Mouse (Mus musculus) adrenal gland, adult 2 months (tissue): ENCODE measurements around the gene Psma6. TPM values are rescaled to one million over a fixed set of nuclear protein-coding genes. Genes with fewer than 3 reads are reported as not detected.
"Not testable (repeated sequence)": the region's sequence is repeated elsewhere in the genome, so short reads cannot be mapped to it uniquely, and the experiment has no call there.

Source experiments
- DNase-seq: peaks from one replicate; pipeline ENCODE4 v3.0.0; 2021
- long read RNA-seq: library from polyadenylated mRNA; stranded (forward); transcript quantifications from one replicate; pipeline ENCODE4 v2.0.0, GENCODE M21; 2021
- polyA plus RNA-seq: library from polyadenylated mRNA; depleted of rRNA; stranded (reverse); fragments of >200 nt; gene quantifications from 2 replicates; pipeline ENCODE4 v1.2.3, GENCODE M21; 2012; rRNA removed
- total RNA-seq, 2 experiments: library from RNA; stranded (reverse); gene quantifications; 2 replicates each; pipeline ENCODE4 v1.2.3; 2021

The Psma6 gene
- total RNA-seq (100 to 1,000 TPM; 208 to 242 TPM), polyA plus RNA-seq (12.5 and 14.8 TPM in 2 replicates)
- long read RNA-seq, transcript Psma6-201 (7 exons, 1,042 nt): major isoform, 127 of 134 reads
- long read RNA-seq, partial matches to known transcripts: 5 of 134 reads
- long read RNA-seq, other reads (novel, unspliced or antisense): 2 of 134 reads

- DNase-seq: no peak
Observed at GRCm38 (mm10) chr12:55384023-55384749, at the start of gene Psma6. Psma6 (plus strand) TSS chr12:55384222.

- not testable (repeated sequence) for DNase-seq
Observed at GRCm38 (mm10) chr12:55338490-55338889, 45.5 kb upstream of the Psma6 start.

GRCm38 (mm10) chr12:55343045-55343444, 41.0 kb upstream of the Psma6 start:
- not testable (repeated sequence) for DNase-seq

DNA sequence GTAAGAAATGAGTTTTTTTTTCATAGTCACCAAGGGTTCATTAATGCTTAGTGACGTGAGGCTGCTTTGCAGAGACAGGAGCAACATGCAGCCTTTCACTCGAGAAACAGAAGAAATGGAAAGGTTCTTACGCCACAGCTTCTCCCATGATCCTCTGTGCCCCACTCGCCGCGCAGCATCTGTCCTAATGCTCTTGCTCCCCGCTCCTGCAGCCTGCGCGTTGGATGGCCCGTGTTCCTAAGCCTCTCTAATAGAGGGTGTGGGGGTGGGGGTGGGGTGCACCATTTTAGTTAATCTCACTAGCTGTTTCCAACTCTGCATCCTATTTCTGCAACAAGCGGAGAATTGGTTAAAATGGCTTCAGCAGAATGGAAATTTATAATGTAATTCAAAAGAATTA, 40.0 kb upstream of the Psma6 start:
- no peak for DNase-seq

GRCm38 (mm10) chr12:55344583-55344982, 39.4 kb upstream of the Psma6 start:
- DNase-seq: no peak

- no peak for DNase-seq
Observed at GRCm38 (mm10) chr12:55353423-55353822, 30.6 kb upstream of the Psma6 start.

DNA sequence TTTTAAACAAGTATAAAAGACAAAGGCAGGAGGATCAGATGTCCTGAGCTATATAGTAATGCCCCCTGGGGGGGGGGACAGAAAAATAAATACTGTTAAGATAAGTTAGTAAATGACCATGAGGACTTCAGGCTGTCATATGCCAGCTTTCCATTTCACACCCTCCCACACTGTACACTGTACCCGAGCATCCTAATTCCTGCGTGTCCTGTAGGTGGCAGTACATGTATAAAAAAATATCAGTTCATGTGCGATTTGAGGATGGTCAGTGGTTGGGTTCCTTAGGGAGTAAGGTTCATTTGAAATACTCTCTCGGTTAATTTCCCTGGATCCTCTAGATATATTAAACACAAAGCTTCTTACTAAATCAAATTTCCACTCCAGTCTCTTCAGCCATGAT, 29.1 kb upstream of the Psma6 start:
- DNase-seq: peak; percentile 16

GRCm38 (mm10) chr12:55357303-55357702, 26.7 kb upstream of the Psma6 start:
- no peak for DNase-seq

GRCm38 (mm10) chr12:55360929-55361328, 23.1 kb upstream of the Psma6 start:
- DNase-seq: no peak

DNA sequence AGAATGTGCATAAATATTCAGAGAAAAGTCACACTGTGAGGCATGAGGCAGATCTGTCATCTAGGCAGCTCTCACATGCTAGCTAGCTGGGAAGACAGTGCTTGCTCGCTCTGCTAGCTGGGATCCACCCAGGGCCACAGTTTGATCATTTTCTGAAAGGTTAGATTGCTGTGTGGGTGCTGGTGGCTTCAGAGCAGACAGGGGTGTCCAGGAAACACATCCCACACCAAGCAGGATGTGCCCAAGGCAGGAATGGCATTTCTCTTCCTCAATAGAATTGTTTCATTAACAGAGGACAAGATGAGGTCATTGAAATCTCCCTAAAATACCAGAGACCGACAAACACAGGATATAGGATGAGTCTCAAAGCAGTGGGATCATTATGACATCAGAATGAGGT, 18.9 kb upstream of the Psma6 start:
- DNase-seq: no peak

GRCm38 (mm10) chr12:55372424-55373055, 11.5 kb upstream of the Psma6 start:
- no peak for DNase-seq

DNA sequence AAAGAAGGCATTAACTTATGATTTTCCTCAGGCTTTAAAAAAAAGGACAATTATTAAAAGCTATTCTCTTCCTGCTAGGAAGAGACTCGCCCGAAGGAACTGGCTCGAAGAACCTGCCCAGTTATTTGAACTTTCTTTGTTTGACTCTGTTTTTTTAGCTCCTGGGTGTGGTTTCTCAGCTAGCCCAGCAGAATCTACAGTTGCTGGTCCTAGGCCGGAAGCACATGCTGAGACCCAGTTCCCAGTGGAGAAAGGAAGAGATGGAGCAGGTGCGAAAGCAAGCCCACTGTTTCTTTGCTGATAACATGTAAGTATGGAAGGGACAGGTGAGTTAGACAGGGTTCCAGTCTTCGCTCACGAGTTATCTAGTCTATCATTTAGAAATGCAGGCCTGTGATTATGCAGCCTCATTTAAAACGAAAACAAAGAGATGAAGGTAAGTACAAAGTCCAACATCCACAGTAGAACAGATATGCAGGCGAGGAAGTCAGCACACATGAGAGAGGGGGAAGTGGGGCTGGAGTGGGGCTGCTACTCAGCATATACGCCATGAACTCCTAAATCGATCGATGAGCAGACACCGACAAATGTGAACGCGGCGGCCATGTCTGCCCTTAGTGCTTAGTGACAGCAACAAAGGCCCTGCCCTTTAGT, 6.9 kb upstream of the Psma6 start:
- DNase-seq: no peak

DNA sequence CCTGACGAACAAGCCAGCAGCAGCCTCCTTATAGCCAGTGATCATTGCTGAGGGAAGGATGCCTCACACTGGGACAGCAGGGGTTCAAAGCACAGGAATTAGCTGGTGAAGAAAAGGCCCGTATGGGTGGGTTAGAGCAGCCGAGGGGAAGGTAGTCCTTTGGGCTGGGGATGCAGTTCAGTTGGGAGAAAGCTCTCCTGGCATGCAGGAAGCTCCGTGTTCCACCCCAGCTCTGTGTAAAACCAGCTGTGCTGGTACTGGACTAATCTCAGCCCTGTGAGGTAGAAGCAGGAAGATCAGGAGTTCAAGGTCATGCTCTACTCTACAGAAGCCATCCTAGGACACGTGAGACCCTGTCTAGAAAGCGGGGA, 6.4 kb upstream of the Psma6 start:
- no peak for DNase-seq

DNA sequence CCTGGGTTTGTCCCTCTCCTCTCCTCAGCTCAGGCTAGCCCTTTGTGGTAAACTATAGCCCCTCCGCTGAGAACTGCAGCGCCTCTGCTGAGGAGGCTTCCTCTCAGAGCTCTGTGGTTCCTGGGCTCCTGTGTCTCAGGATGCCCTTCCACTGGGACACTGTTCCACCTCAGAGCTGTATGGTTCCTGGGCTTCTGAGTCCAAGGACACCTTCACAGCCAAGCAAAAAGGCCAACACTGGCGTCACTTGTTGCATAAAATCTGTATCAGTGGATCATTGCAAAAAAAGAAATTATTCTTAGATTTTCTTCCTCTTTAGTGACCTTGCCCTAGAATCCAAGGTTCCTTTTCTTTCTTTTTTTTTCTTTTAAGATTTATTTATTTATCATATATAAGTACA, 804 bp downstream of the Psma6 start:
- peak; percentile 65 for DNase-seq

DNA sequence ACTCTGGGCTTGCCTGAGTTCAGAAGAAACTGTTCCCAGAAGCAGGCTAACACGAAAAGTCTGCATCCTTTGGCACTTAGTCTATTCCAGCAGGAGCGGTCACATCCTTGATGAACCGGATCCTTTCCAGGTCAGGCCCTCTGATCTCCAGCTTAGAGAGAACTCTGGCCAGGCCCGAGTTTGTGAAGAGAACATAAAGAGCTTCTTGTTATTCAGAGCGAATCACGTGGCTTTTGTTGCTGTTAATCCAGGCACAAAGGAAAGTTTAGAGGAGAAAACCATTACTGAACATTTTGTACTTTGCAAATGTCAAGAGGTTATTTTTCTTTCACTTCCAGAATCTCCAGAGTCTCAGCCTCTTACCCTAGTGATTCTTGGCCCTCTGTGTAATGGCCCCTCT, 1.9 kb downstream of the Psma6 start:
- DNase-seq: peak; percentile 30

- DNase-seq: no peak
Observed at GRCm38 (mm10) chr12:55386456-55386855, 2.4 kb downstream of the Psma6 start.

DNA sequence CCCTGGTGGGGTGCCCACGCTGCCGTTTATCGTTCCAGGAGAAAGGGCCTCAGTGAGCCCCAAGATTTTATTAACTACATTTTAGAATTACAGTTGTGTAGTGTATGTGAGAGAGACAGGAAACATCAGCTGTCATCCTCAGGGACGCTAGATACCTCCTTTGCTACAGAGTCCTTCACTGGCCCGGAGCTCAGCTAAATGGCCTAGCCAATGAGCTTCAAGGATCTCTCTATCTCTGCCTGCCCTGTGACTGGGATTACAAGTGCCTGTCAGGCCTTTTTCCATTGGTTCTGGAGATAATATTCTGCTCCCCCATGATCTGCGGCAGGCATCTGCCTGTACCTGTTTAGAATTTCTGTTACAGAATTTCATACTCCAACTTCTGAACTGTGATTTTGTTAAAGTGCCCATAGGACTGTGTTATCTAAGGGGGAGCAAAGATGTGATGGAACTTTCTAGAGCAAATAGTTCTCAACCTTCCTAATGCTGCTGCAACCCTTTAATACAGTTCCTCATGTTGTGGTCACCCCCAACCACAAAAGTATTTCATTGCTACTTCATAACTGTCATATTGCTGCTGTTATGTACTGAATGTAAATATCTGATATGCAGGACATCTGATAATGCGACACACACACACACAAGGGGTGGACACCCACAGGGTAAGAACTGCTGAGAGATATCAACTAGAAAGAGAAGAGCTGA, 3.2 kb downstream of the Psma6 start:
- peak; percentile 57 for DNase-seq

GRCm38 (mm10) chr12:55387788-55388465, 3.9 kb downstream of the Psma6 start:
- DNase-seq: peak; percentile 21

- DNase-seq: peak; percentile 46
Observed at GRCm38 (mm10) chr12:55388478-55388877, 4.5 kb downstream of the Psma6 start.

DNA sequence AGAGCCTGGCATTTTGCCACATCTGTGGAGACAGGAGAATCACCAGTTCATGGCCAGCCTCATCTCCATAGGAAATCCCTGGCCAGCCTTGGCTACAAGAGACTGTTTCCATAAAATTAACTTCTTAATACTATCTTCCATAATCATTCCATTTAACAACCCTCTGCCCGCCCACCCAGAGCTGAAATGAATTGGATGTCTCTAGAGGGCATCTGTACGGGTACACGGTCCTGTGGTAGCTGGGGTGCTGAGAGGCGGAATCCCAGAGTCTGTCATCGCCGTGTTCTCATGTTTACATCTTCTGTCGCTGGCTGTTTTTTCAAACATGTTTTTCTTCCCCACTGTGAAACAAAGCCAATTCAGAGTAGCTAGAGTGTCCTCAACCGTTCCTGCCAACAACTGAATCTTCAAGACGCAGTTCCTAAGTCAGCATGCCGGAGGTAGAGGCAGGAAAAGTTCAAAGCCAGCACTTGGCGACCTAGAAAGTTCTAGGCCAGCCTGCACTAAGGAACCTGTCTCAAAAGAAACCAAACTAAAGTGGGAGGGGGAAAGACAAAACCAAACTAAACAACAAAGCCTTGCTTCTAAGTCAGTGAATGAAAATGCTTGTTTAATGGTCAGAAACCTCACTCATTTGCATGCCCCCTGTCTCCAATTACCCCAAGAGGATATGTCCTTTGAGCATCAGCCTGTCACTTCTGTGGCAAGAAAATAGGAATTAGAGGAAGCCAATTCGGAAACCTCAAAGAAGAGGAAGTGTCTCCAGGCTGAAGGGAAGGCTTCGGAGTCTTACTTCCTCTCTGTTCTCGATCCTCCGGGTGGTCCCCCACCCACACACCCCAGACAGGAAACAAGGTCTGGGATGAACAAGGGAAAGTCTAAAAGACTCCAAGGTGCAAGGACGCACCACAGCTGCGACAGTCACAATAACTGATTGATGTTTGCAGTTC, 5.4 kb downstream of the Psma6 start:
- peak; percentile 47 for DNase-seq

GRCm38 (mm10) chr12:55392120-55392519, 8.1 kb downstream of the Psma6 start:
- DNase-seq: no peak
